Mouse (Mus musculus) bone marrow macrophage, adult 2 months (primary cell): ENCODE measurements at regions not wholly inside any gene's neighbourhood (a gene's known extent, or its start where the extent isn't known, plus 50 kb on each side); places are given as distances from the start of the nearest gene placed in this dataset.

Source experiments
- CTCF ChIP-seq: IDR thresholded peaks from 2 replicates; pipeline ENCODE4 v1.5.1; 2012; ENCODE audit warnings: low read depth, mild to moderate bottlenecking, low read length, moderate library complexity
- POLR2A ChIP-seq: IDR thresholded peaks from 2 replicates; pipeline ENCODE4 v1.6.1; 2012; ENCODE audit warnings: mild to moderate bottlenecking, low read depth, low read length, borderline replicate concordance

DNA sequence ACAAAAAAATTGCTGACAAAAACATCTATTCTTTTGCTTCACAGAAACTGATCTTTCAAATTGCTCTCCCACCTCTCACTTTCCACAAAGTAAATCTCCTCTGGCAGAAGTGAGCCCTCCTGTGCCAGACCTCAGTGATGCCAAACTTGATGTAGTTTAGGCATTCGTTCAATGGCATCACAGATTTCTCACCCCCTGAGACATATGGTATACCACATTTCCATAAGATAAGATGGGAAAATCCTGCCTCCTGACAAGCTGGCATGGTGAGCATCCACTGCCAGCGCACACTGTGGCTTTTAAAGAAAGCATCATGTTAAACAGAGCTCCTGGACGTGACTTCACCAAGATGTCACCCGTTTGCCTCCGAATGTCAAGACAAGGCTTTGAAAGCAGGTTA lies 2257.2 kb upstream of the Gm7489 start:
- TF ChIP-seq CTCF, result no peak
- no peak for TF ChIP-seq POLR2A
